Mouse (Mus musculus) liver, adult 2 months (tissue): ENCODE measurements around the gene Mdga2.

Experiments
- CTCF ChIP-seq: fragments of 200-500 bp; IDR thresholded peaks from 2 replicates; pipeline ENCODE4 v1.5.1; 2011; ENCODE audit warnings: low read depth, low read length, control low read depth
- POLR2A ChIP-seq: fragments of 200-500 bp; IDR thresholded peaks from 2 replicates; pipeline ENCODE4 v1.6.1; 2011; ENCODE audit warnings: low read length, control low read depth; ENCODE audit not compliant: insufficient read depth; ENCODE audit errors: extremely low read depth

DNA sequence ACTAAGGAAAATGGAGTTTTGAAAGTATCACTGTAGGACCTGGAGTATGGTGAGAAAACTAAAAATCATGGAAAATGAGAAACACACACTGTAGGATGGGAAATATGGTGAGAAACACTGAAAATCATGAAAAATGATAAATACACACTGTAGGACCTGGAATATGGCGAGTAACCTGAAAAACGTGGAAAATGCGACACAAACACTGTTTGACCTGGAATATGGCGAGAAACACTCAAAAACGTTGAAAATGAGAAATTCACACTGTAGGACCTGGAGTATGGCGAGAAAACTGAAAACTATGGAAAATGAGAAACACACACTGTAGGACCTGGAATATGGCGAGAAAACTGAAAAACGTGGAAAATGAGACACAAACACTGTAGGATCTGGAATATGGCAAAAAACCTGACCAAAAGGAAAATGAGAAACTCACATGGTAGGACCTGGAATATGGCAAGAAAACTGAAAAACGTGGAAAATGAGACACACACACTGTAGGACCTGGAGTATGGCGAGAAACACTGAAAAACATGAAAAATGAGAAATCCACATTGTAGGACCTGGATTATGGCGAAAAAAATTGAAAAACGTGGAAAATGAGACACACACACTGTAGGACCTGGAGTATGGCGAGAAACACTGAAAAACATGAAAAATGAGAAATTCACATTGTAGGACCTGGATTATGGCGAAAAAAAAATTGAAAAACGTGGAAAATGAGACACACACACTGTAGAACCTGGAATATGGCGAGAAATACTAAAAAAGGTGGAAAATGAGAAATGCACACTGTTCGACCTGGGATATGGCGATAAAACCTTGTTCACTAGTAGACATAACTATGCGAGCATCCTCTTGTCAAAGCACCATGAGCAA is 163.0 kb downstream of the Mdga2 start:
- TF ChIP-seq CTCF (no peak), POLR2A (no peak)
